Mouse (Mus musculus): ENCODE data around the gene Stmn1.

The Stmn1 gene

GRCm38 (mm10) chr4:134468215-134468575, at the start of gene Stmn1:
TSS of gene Stmn1 (plus strand) at chr4:134468320.
- DNase-seq (ENCODE audit: low read depth, low spot score), result peak; percentile 94

DNA sequence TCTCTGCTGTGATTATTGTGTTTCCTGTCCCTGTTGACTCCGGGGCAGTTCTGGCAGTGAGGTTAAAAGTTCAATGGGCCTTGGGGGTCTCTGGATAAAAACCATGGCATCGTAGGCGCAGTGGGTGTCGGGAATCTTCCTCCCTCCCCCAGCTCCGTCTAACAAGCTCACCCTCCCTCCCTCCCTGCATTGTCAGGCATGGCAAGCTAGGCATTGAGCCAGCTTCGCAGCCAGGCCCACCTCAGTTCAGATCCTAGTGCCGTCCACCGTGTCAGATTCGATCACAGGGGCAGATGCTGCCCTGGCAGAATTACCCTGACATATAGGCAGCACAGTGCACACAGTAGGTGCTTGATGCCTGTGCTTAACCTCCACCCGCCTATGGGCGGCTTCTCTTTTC, 46.1 kb upstream of the Stmn1 start:
- DNase-seq (ENCODE audit: low read depth, low spot score), result no peak

DNA sequence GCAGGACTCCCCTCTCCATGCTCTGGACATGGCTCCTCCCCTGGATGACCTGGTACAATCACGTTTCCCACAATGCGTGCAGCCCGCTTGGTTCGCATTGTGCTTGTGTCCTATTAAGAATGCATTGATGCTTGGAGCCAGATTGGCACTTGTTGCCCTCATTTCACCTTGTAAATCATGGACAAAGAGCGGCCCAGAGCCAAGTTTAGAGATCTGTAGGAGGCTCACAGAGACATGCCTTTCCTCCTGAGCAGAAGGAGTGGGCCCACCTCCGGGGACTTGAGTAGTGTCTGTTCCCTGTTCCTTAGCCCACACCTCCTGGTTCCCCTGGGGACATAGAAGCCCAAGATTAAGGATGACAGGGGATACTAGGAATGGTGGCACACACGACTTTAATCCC, 44.2 kb upstream of the Stmn1 start:
- no peak for DNase-seq (ENCODE audit: low read depth, low spot score)

- no peak for DNase-seq (ENCODE audit: low read depth, low spot score)
Measured at GRCm38 (mm10) chr4:134425088-134425487, 43.0 kb upstream of the Stmn1 start.

DNA sequence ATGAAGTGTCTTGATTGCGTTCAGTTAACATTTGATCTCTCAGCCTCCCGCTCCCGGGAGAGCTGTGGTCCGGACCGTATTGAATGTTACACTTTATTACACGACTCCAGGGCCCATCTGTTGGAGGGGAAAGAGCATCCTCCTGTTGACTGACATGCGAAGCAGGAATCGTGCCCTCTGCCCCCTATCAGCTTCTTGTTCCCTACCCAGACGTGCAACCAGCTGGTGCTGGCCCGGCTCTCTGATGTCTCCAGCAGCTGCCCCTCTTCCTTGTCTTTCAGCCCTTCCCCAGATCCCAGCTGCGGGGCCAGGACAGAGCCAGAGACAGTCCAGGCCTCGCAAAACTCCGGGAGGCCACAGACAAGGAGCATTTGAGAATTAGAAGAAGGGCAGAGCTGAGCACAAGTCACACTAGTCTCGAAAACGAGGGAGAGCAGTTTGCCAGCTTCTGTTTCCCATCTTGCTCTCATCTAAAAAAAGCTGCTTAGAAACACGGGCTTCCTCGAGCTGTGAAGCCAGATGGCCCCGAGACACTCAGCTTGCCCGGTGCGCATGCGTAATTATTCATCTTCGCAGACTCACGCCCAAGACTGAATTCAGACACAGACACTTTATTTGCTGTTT, 37.6 kb upstream of the Stmn1 start:
- DNase-seq (ENCODE audit: low read depth, low spot score), result peak; percentile 40

DNA sequence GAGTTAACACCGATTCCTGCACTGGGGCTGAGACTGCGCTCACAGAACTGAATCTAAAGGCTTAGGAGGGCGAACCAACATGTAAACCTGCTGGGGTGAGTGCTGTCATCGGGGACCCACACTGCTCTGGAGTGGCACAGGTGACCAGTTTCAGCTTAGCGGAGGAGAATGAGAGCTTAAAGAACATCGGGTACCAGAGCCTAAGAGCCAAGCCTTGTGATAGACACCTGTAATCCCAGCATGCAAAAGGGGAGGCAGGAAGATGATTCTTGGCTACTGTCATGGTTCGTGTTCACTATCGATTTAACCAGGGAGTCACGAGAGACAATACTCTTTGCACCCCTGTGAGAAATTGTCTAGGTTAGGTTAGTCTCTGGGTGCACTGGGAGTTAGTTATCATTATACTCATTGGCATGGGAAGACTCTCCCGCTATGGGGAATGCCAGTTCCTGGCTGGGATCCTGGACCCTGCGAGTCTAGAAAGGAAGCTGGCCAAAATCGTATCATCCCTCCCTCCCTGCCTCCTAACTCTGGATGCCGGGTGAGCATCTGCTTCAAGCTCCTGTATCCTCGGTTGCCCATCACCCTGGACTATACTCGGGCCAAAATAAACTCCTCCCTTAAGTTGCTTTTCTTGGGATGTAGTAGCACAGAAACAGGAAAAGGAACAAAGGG, 35.3 kb upstream of the Stmn1 start:
- no peak for DNase-seq (ENCODE audit: low read depth, low spot score)

DNA sequence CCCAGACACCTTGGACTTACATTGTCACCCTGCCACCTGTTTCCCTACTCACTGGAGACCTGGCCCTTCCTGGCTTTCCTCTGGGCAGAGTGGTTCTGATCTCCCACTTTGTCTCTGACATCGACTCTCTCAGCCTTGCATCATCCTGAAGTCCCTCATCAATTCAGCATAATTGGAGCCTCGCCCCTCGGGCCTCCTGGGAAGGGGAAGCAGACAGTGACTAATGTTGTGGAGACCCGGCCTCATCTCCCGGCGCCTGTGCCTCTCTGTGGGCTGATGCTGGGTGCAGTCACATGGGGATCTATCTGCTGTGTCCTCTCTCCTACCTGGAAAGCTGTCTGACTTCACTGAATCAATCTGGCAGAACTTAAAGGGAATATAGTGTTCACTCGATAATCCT, 31.9 kb upstream of the Stmn1 start:
- no peak for DNase-seq (ENCODE audit: low read depth, low spot score)

DNA sequence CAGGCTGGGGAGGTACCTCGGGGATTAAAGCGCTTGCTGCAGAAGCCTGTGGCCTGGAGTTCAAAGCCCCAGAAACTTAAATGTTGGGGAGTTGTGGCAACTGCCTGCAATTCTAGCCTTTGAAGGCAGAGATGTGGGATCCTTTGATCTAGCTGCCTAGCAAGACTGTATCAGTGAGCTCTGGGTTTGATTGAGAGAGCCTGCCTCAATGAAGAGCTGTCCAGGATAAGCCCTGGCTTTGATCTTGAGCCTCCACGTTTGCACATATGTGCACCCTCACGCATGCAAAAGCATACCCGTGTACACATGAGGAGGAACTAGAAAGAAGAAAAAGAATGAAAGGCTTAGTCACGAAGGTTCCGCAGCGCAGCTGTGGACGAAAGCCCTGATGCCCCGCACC, 31.5 kb upstream of the Stmn1 start:
- DNase-seq (ENCODE audit: low read depth, low spot score), result peak; percentile 43

DNA sequence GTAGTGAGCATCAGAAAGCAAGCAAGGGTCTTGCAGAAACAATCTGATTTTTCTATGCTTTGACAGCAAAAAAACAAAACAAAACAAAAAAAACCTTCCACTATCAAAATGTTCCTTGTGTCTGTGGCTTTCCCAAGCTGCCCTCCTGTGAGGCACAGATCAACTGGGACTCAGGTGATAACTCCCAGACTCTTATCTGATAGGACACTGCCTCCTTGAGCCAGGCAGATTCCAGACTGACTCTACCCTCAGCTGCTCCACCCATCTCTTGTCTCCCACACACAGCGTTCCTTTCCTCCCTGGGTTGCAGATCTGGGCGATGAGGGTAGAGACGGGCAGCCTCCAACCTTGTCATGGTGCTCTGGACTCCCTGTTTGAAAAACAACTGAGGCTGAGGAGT, 29.0 kb upstream of the Stmn1 start:
- no peak for DNase-seq (ENCODE audit: low read depth, low spot score)

DNA sequence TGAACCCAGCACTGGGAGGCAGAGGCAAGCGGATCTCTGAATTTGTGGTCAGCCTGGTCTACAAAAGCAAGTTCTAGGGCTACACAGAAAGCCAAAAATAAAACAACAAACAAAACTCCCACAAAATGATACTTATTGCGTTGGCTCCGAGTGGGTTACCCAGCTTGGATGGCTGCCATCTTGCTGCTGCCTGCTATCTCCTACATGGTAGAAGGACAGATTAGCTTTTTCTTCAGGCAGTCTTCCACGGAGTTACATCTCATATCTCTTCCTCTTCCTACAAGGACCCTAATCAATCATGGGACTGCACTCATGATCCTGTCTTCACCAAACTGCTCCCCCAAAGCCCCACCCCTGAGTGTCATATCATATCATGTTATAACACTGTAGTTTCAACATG, 28.2 kb upstream of the Stmn1 start:
- no peak for DNase-seq (ENCODE audit: low read depth, low spot score)

- DNase-seq (ENCODE audit: low read depth, low spot score), result no peak
Measured at GRCm38 (mm10) chr4:134442216-134442615, 25.9 kb upstream of the Stmn1 start.

GRCm38 (mm10) chr4:134443589-134443988, 24.5 kb upstream of the Stmn1 start:
- no peak for DNase-seq (ENCODE audit: low read depth, low spot score)

DNA sequence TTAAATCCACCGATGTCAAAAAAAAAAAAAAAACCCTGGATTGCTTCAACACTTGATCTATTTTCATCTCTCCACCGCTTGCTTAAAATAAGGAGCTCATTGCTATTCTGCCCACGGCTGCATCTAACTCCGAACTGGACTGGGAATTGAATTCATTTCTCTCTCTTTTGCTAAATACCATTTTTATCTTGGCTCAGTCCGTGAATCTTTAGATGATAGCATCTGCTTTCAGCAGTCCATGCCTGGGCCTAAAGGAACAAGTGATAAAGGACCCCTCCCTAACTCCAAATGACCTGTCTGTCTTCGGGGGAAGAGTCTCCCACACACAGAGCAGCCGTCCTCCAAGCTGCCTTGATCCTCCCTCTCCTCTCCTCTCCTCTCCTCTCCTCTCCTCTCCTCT, 23.2 kb upstream of the Stmn1 start:
- no peak for DNase-seq (ENCODE audit: low read depth, low spot score)

- DNase-seq (ENCODE audit: low read depth, low spot score), result no peak
Measured at GRCm38 (mm10) chr4:134445489-134445888, 22.6 kb upstream of the Stmn1 start.

- DNase-seq (ENCODE audit: low read depth, low spot score), result no peak
Measured at GRCm38 (mm10) chr4:134447966-134448365, 20.2 kb upstream of the Stmn1 start.

DNA sequence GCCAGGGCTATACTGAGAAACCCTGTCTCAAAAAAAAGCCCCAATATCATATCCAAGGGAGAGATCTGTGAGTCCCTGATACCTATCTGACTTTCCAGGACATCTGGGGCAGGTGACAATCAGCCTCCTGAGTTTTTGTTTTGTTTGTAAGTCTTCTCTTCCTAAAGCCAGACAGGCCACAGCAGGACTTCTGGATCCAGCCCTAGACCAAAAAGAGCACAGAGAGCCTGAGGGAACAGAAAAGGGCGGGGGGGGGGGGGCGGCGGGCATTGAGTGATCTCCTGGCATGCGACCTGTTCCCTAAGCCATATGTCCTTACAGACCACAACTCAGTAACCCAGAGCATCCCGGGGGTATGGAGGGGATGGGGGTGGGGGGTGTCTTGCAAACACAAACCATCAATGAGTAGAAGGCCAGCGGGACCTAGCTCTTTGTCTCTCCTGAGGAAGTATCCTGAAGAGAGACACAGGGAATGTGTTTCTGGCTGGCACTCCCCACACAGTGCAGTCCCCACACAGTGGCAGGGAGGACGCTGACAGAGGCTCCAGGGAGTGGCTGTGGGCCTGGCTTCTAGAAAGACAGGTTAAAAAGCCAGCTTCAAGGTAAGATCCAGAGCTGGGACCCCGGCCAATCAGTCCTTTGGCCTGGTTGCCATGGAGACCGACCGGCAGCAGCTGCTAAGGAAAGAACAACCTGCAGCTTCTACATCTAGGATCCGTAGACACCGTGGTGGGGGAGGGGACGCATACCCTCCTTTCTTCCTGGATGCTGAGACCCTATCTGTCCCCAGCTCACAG, 18.3 kb upstream of the Stmn1 start:
- peak; percentile 46 for DNase-seq (ENCODE audit: low read depth, low spot score)

DNA sequence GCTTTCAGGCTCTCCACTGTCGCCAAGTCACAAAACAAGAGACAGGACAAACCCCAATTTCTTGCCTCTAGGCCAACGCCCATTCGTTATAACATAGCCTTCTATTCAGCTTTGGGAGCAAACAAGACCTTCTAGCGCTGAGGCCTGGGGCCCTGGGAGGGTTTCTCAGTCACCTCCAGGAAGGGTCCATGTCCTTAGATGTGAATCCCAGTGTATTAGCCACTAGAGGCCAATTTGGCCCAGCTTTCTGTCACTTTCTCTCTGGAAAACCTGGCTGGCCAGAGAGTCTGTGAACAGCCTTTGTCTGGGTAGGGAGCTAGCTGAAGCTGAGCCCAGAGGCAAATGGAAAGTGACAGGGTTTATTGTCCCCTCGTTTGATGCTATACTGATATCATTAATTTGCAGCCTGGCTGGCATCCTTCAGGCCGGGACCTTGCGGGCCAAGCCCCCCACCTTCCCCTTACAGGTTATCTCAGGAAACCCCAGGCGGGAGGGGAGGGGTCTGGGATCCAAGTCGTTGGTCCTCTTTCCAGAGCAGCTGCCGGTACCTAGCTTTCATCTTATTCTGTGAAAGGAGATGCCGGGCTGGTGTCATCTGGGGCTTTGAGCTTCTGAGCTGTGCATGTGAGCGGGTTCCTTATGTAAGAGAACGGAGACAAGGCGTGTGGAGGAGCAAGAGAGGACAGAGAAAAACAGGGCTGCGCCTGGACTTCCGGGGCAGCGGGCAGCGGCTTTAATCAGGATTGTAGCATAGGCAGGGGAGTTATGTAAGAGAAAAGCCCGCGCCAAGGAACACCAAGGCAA, 17.5 kb upstream of the Stmn1 start:
- no peak for DNase-seq (ENCODE audit: low read depth, low spot score)

DNA sequence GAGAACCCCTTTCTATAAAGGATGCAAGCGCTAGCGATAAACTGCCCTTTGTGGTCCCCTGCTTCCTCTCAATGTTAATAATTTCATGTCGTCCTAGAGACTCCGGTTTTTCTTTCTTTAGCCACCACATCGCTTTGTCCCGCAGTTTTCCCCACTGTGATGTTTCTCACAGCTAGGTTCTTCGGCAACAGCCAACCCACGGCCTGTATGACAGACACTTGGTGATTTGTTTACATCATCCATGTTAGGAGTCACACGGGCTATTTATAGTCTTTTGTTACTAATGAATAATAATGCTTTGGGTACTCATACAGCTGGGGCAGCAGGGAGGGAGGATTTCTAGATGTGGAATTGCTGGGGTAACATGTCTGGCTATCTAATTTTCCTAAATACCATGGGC, 16.6 kb upstream of the Stmn1 start:
- DNase-seq (ENCODE audit: low read depth, low spot score), result no peak

- DNase-seq (ENCODE audit: low read depth, low spot score), result no peak
Measured at GRCm38 (mm10) chr4:134453619-134454400, 14.3 kb upstream of the Stmn1 start.

- no peak for DNase-seq (ENCODE audit: low read depth, low spot score)
Measured at GRCm38 (mm10) chr4:134455310-134455709, 12.8 kb upstream of the Stmn1 start.

DNA sequence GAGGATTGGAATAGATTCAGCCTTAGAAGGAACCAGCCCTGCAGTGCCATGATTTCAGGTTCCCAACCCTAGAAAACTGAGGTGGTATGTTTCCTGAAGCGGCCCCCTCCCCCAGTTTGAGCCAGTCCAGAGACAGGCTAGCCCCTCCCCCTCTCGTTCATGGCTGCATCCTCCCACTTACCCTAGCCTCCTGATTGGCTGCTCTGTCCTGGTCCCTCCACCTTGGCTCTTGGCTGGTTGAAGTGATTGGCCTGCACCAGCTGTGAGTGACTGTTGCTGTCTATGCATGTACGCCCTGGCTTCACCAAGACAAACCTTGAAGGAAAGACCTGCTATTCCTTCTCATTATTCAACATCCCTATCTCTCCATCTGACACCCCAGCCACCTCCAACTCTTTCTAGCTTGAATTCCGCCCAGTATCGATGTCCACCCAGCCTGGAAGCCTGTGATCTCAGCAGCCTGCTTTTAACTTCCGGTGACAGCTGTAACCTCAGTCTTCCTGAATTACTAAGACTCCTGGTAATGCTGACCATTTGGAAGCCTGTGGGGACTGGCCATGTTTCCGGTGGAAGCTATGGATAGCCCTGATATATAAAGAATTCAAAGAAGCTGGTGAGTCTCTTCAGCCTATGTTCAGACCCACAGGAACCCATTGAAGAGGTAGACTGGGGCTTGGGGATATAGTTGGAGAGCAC, 10.8 kb upstream of the Stmn1 start:
- peak; percentile 45 for DNase-seq (ENCODE audit: low read depth, low spot score)
